Mouse (Mus musculus) neural tube, embryonic 12.5 days (tissue): Measurements from ENCODE around the gene Icam4. TPM values are rescaled to one million over a fixed set of nuclear protein-coding genes. Genes with fewer than 3 reads are reported as not detected.
A peak's percentile ranks its signal among the peaks of the same experiment; 100 is the strongest.
"Not testable (repeated sequence)": the region's sequence is repeated elsewhere in the genome, so short reads cannot be mapped to it uniquely, and the experiment has no call there.

ENCODE experiments used
- ATAC-seq: fragments of 200-750 bp; cut with Nextera tagmentation; 2 replicates; pipeline ENCODE4 v1.8.0; 2017; ENCODE audit warnings: low read depth, mild to moderate bottlenecking, moderate TSS enrichment, moderate library complexity; ENCODE audit not compliant: low FRiP score
- H3K27ac ChIP-seq: fragments of 300-500 bp; sonication (generic); 2 replicates; pipeline ENCODE4 v1.5.1; 2016
- H3K27me3 ChIP-seq: fragments of 300-500 bp; sonication (generic); replicated peaks from 2 replicates; pipeline ENCODE4 v1.6.1; 2016; ENCODE audit warnings: mild to moderate bottlenecking
- H3K36me3 ChIP-seq: fragments of 300-500 bp; sonication (generic); 2 replicates; pipeline ENCODE4 v1.6.1; 2016; ENCODE audit warnings: mild to moderate bottlenecking
- H3K4me1 ChIP-seq: fragments of 300-500 bp; sonication (generic); 2 replicates; pipeline ENCODE4 v1.6.1; 2016
- H3K4me2 ChIP-seq: fragments of 300-500 bp; sonication (generic); replicated peaks from 2 replicates; pipeline ENCODE4 v1.6.1; 2016; ENCODE audit warnings: mild to moderate bottlenecking
- H3K4me3 ChIP-seq: fragments of 300-500 bp; sonication (generic); 2 replicates; pipeline ENCODE4 v1.5.1; 2016
- H3K9ac ChIP-seq: fragments of 300-500 bp; sonication (generic); 2 replicates; pipeline ENCODE4 v1.6.1; 2016; ENCODE audit warnings: mild to moderate bottlenecking
- H3K9me3 ChIP-seq: fragments of 300-500 bp; sonication (generic); 2 replicates; pipeline ENCODE4 v1.6.1; 2016; ENCODE audit warnings: mild to moderate bottlenecking
- WGBS: fragments of 180-500 bp; shearing (Covaris S2); methylation state at CpG from one replicate; pipeline ENCODE4 v1.1.7; 2016; 5-methylcytosine and 5-hydroxymethylcytosine counted together
- polyA plus RNA-seq: library from polyadenylated mRNA; unstranded; fragments of >200 nt; fragmentation: Nextera tagmentation; extraction: Ambion mirVana; gene quantifications from 2 replicates; pipeline ENCODE4 v1.2.1, GENCODE M21; 2016

Gene Icam4
- polyA plus RNA-seq, 1 experiment from 2014 or later: 1.6 TPM

- H3K4me1 ChIP-seq: peaks cover 6% of the 10 kb centered on the region; the same call in 1 of the 2 replicates
- no peak for ATAC-seq
- no peak overlapping the region for H3K4me2 ChIP-seq
- H3K9ac ChIP-seq: no peak overlapping the region
- H3K27me3 ChIP-seq: no peaks in the 10 kb centered on the region
- H3K36me3 ChIP-seq: peaks cover 10% of the 10 kb centered on the region
- no peak overlapping the region for H3K27ac ChIP-seq
- no peaks in the 10 kb centered on the region for H3K9me3 ChIP-seq
- H3K4me3 ChIP-seq: no peak overlapping the region
Observed at GRCm38 (mm10) chr9:21000811-21001210, 28.4 kb upstream of the Icam4 start.

GRCm38 (mm10) chr9:21001651-21002200 is 27.4 kb upstream of the Icam4 start:
- ATAC-seq: no peak

GRCm38 (mm10) chr9:21002270-21002626 is 26.9 kb upstream of the Icam4 start:
- peaks cover 23% of the 10 kb centered on the region for H3K36me3 ChIP-seq
- H3K4me1 ChIP-seq: peaks cover 6% of the 10 kb centered on the region; the same call in 1 of the 2 replicates
- peak; percentile 60; the same call in 1 of the 2 replicates for ATAC-seq
- no peaks in the 10 kb centered on the region for H3K9me3 ChIP-seq
- H3K27ac ChIP-seq: 0 out of 2 replicates have a peak overlapping the region, but pooled peaks have one; percentile 20
- WGBS: 12% methylated on average over 7 of the region's 7 CpGs
- peak overlapping the region; percentile 90 for H3K4me2 ChIP-seq
- H3K27me3 ChIP-seq: no peaks in the 10 kb centered on the region
- peak overlapping the region; percentile 77 for H3K9ac ChIP-seq
- H3K4me3 ChIP-seq: peak overlapping the region; percentile 76

More at GRCm38 (mm10) chr9:21001651-21002200, 27.4 kb upstream of the Icam4 start:
- H3K4me3 ChIP-seq: no peak overlapping the region
- H3K9me3 ChIP-seq: no peaks in the 10 kb centered on the region
- peaks cover 6% of the 10 kb centered on the region; the same call in 1 of the 2 replicates for H3K4me1 ChIP-seq
- 73% methylated on average over 6 of the region's 6 CpGs for WGBS
- peak overlapping the region; percentile 90; the same call in 1 of the 2 replicates for H3K4me2 ChIP-seq
- H3K9ac ChIP-seq: no peak overlapping the region
- H3K36me3 ChIP-seq: peaks cover 18% of the 10 kb centered on the region
- no peaks in the 10 kb centered on the region for H3K27me3 ChIP-seq
- no peak overlapping the region for H3K27ac ChIP-seq

GRCm38 (mm10) chr9:21002627-21003551 is 26.3 kb upstream of the Icam4 start, which contains the start of gene Mrpl4:
Gene Mrpl4 (plus strand): TSS chr9:21002738.
- Histone ChIP-seq H3K9ac (peak within 1 kb of the TSS; percentile 77), H3K4me3 (peak within 1 kb of the TSS; percentile 76), H3K4me1 (peaks cover 6% of the 10 kb centered on the region; the same call in 1 of the 2 replicates), H3K4me2 (peak within 1 kb of the TSS; percentile 90), H3K27ac (0 out of 2 replicates have a peak within 1 kb of the TSS, but pooled peaks have one; percentile 37), H3K27me3 (no peaks in the 10 kb centered on the region), H3K36me3 (peaks cover 29% of the 10 kb centered on the region), H3K9me3 (no peaks in the 10 kb centered on the region)
- under 1% methylated on average over 72 of the region's 72 CpGs for WGBS
- peak; percentile 90 for ATAC-seq

GRCm38 (mm10) chr9:21007313-21007952 is 21.7 kb upstream of the Icam4 start:
- Histone ChIP-seq H3K27me3 (0 out of 2 replicates have a peak, but pooled peaks cover 4% of the 10 kb centered on the region), H3K4me3 (no peak overlapping the region), H3K4me1 (peaks cover 6% of the 10 kb centered on the region; the same call in 1 of the 2 replicates), H3K27ac (no peak overlapping the region), H3K36me3 (peaks cover 46% of the 10 kb centered on the region), H3K9me3 (no peaks in the 10 kb centered on the region), H3K9ac (no peak overlapping the region), H3K4me2 (no peak overlapping the region)
- ATAC-seq: no peak
- 92% methylated on average over 10 of the region's 10 CpGs for WGBS

- no peak for ATAC-seq
- peaks cover 6% of the 10 kb centered on the region; the same call in 1 of the 2 replicates for H3K4me1 ChIP-seq
- 0 out of 2 replicates have a peak, but pooled peaks cover 9% of the 10 kb centered on the region for H3K27me3 ChIP-seq
- peaks cover 46% of the 10 kb centered on the region for H3K36me3 ChIP-seq
- no peaks in the 10 kb centered on the region for H3K9me3 ChIP-seq
- WGBS: 86% methylated on average over 7 of the region's 7 CpGs
- H3K4me3 ChIP-seq: no peak overlapping the region
- H3K4me2 ChIP-seq: no peak overlapping the region
- H3K27ac ChIP-seq: no peak overlapping the region
- no peak overlapping the region for H3K9ac ChIP-seq
Observed at GRCm38 (mm10) chr9:21008007-21008406, 21.2 kb upstream of the Icam4 start.

- Histone ChIP-seq H3K9me3 (no peaks in the 10 kb centered on the region), H3K4me2 (no peak overlapping the region), H3K36me3 (peaks cover 40% of the 10 kb centered on the region), H3K27me3 (peaks cover 28% of the 10 kb centered on the region), H3K27ac (no peak overlapping the region), H3K4me1 (0 out of 2 replicates have a peak, but pooled peaks cover 7% of the 10 kb centered on the region), H3K9ac (no peak overlapping the region), H3K4me3 (no peak overlapping the region)
- no peak for ATAC-seq
- WGBS: 65% methylated on average over 2 of the region's 2 CpGs
Observed at GRCm38 (mm10) chr9:21010362-21010761, 18.8 kb upstream of the Icam4 start.

- ATAC-seq, H3K27ac ChIP-seq, H3K4me2 ChIP-seq, H3K9me3 ChIP-seq, H3K9ac ChIP-seq, H3K4me3 ChIP-seq: not testable (repeated sequence)
- Histone ChIP-seq H3K27me3 (peaks cover 34% of the 10 kb centered on the region), H3K36me3 (peaks cover 33% of the 10 kb centered on the region), H3K4me1 (0 out of 2 replicates have a peak, but pooled peaks cover 14% of the 10 kb centered on the region)
- WGBS: 77% methylated on average over 9 of the region's 9 CpGs
Observed at GRCm38 (mm10) chr9:21010939-21011541, 18.1 kb upstream of the Icam4 start.

GRCm38 (mm10) chr9:21011846-21012312 is 17.3 kb upstream of the Icam4 start:
- H3K4me3 ChIP-seq: no peak overlapping the region
- H3K27me3 ChIP-seq: peaks cover 43% of the 10 kb centered on the region
- peaks cover 14% of the 10 kb centered on the region; the same call in 1 of the 2 replicates for H3K4me1 ChIP-seq
- no peak for ATAC-seq
- no peak overlapping the region for H3K27ac ChIP-seq
- WGBS: 66% methylated on average over 5 of the region's 5 CpGs
- peaks cover 26% of the 10 kb centered on the region for H3K36me3 ChIP-seq
- no peaks in the 10 kb centered on the region for H3K9me3 ChIP-seq
- H3K4me2 ChIP-seq: no peak overlapping the region
- no peak overlapping the region for H3K9ac ChIP-seq

- Histone ChIP-seq H3K9ac (no peak overlapping the region), H3K4me3 (no peak overlapping the region), H3K4me2 (no peak overlapping the region), H3K9me3 (no peaks in the 10 kb centered on the region), H3K36me3 (peaks cover 22% of the 10 kb centered on the region), H3K27ac (no peak overlapping the region), H3K27me3 (peaks cover 48% of the 10 kb centered on the region), H3K4me1 (peaks cover 14% of the 10 kb centered on the region; the same call in 1 of the 2 replicates)
- no peak for ATAC-seq
- WGBS: 46% methylated on average over 1 of the region's 1 CpGs
Observed at GRCm38 (mm10) chr9:21012368-21012767, 16.8 kb upstream of the Icam4 start.
